11 mouse cellular contexts compared by ENCODE assay signal in genomic region chr10:10737041-10737681, GRCm38 (mm10). TPM values are rescaled to one million over a fixed set of nuclear protein-coding genes. Genes with fewer than 3 reads are reported as not detected.
DNase-seq lines count a peak whose midpoint lies in the region; ATAC-seq and TF ChIP-seq lines count a peak whose summit lies in the region.
"Had no signal": no experiment of that assay in that cellular context is flagged by ENCODE, and none has a peak within 500 bp of the region (broad histone marks: within the 10 kb centered on the region; RNA-seq: fewer than 3 reads in every experiment).

No protein-coding gene starts in this region.

- H3K36me3 ChIP-seq in kidney, embryonic 14.5 days (ENCODE audit: control insufficient read depth, insufficient read depth, low read length), result no peaks in the 10 kb centered on the region
- no peaks in the 10 kb centered on the region for H3K36me3 ChIP-seq in midbrain, embryonic 11.5 days (ENCODE audit: control insufficient read depth, insufficient read depth, low read length)
- H3K36me3 ChIP-seq: heart, embryonic 15.5 days; liver, embryonic 15.5 days had no signal

- ATAC-seq in kidney, embryonic 14.5 days (ENCODE audit: low FRiP score, low TSS enrichment), result peak; percentile 28; the same call in 1 of the 2 replicates
- ATAC-seq in hematopoietic stem cell, adult 5-6 weeks (replicated peaks in 1 of 2; ENCODE audit: insufficient read depth in 1 of 2, low FRiP score in 2 of 2, low TSS enrichment in 1 of 2, low read depth in 1 of 2, poor library complexity in 2 of 2, severe bottlenecking in 2 of 2), result peak; percentile 40 to 50; a peak in 3 of 4 replicates
- ATAC-seq in midbrain, embryonic 11.5 days (ENCODE audit: low FRiP score), result no peak

- no peaks in the 10 kb centered on the region for H3K9me3 ChIP-seq in kidney, embryonic 14.5 days (ENCODE audit: control insufficient read depth, low read length)
- no peaks in the 10 kb centered on the region for H3K9me3 ChIP-seq in midbrain, embryonic 11.5 days (ENCODE audit: control insufficient read depth, low read length)
- H3K9me3 ChIP-seq: heart, embryonic 15.5 days; liver, embryonic 15.5 days had no signal

- H3K9ac ChIP-seq in kidney, embryonic 14.5 days (ENCODE audit: low read depth, low read length), result no peak overlapping the region
- H3K9ac ChIP-seq in midbrain, embryonic 11.5 days (ENCODE audit: low read length), result no peak overlapping the region
- H3K9ac ChIP-seq: heart, embryonic 15.5 days; liver, embryonic 15.5 days had no signal

- H3K4me3 ChIP-seq in kidney, embryonic 14.5 days (ENCODE audit: low read length), result no peak overlapping the region
- no peak overlapping the region for H3K4me3 ChIP-seq in midbrain, embryonic 11.5 days (ENCODE audit: low read depth, low read length)
- H3K4me3 ChIP-seq in cerebellum, adult 2 months (replicated peaks; ENCODE audit: insufficient read depth, low read depth, low read length), result no peak overlapping the region
- H3K4me3 ChIP-seq: heart, embryonic 15.5 days; liver, embryonic 15.5 days had no signal

- no peak for TF ChIP-seq CTCF in cerebellum, adult 2 months (IDR thresholded peaks at IDR 0.05; ENCODE audit: borderline replicate concordance, insufficient read depth, low read depth, low read length)

- no peaks in the 10 kb centered on the region for H3K4me1 ChIP-seq in kidney, embryonic 14.5 days (ENCODE audit: control insufficient read depth, insufficient read depth, low read length)
- H3K4me1 ChIP-seq in midbrain, embryonic 11.5 days (ENCODE audit: control insufficient read depth, insufficient read depth, low read length), result no peaks in the 10 kb centered on the region
- peaks cover 7% of the 10 kb centered on the region; the same call in 1 of the 2 replicates for H3K4me1 ChIP-seq in cerebellum, adult 2 months (ENCODE audit: control insufficient read depth, insufficient read depth, low read length)
- H3K4me1 ChIP-seq: liver, embryonic 15.5 days had no signal

- no peak overlapping the region for H3K4me2 ChIP-seq in kidney, embryonic 14.5 days (replicated peaks; ENCODE audit: low read depth, low read length)
- H3K4me2 ChIP-seq in midbrain, embryonic 11.5 days, result no peak overlapping the region
- H3K4me2 ChIP-seq: heart, embryonic 15.5 days; liver, embryonic 15.5 days had no signal

- no peak for TF ChIP-seq POLR2A in cerebellum, adult 2 months (IDR thresholded peaks at IDR 0.05; ENCODE audit: borderline replicate concordance, insufficient read depth, low read length)

- H3K27me3 ChIP-seq in kidney, embryonic 14.5 days (ENCODE audit: control insufficient read depth, insufficient read depth, low read length), result no peaks in the 10 kb centered on the region
- H3K27me3 ChIP-seq in midbrain, embryonic 11.5 days (ENCODE audit: control insufficient read depth, insufficient read depth, low read length), result no peaks in the 10 kb centered on the region
- H3K27me3 ChIP-seq in cerebellum, adult 2 months (ENCODE audit: control insufficient read depth, insufficient read depth, low read length), result no peaks in the 10 kb centered on the region
- H3K27me3 ChIP-seq: heart, embryonic 15.5 days; liver, embryonic 15.5 days had no signal

- DNase-seq in kidney, adult 11 months, result no peak
- peak; percentile 80 for DNase-seq in brain, adult 2 months (ENCODE audit: low read depth, low spot score)
- peak; percentile 4 for DNase-seq in lung, postnatal 36 days
- no peak for DNase-seq in spleen, postnatal 36 days (ENCODE audit: low spot score in 2 of 2)
- DNase-seq in midbrain, embryonic 11.5 days (ENCODE audit: low spot score, missing footprints), result no peak
- DNase-seq in cerebellum, adult 2 months, result no peak
- DNase-seq: cerebellum, postnatal 36 days had no signal

- 55% methylated on average over 1 of the region's 1 CpGs for WGBS in kidney, embryonic 14.5 days
- WGBS in midbrain, embryonic 11.5 days, result 80% methylated on average over 1 of the region's 1 CpGs
- 14% methylated on average over 1 of the region's 1 CpGs for WGBS in cerebellum, adult 2 months

- H3K27ac ChIP-seq in kidney, embryonic 14.5 days (ENCODE audit: low read depth, low read length), result no peak overlapping the region
- H3K27ac ChIP-seq in midbrain, embryonic 11.5 days (ENCODE audit: low read depth, low read length), result no peak overlapping the region
- H3K27ac ChIP-seq in cerebellum, adult 2 months (ENCODE audit: insufficient read depth, low read length), result no peak overlapping the region
- H3K27ac ChIP-seq: heart, embryonic 15.5 days; liver, embryonic 15.5 days had no signal

RNA-seq across cellular contexts. Expression of gene Gm10944, which starts 56.0 kb away (rescaled TPM):
- not detected in 2 replicates for polyA plus RNA-seq in kidney, embryonic 14.5 days (2014; fragmentation: Nextera tagmentation; extraction: Ambion mirVana)
- total RNA-seq in hematopoietic stem cell, adult 5-6 weeks (2017), result not detected in 2 replicates
- not detected in 2 replicates for polyA plus RNA-seq in midbrain, embryonic 11.5 days (2014; fragmentation: Nextera tagmentation; extraction: Ambion mirVana)
- not detected in 2 replicates for polyA plus RNA-seq in cerebellum, adult 2 months (2012; rRNA removed)
- polyA plus RNA-seq: heart, embryonic 15.5 days; liver, embryonic 15.5 days had no signal

Comparison
In these comparisons a context has a peak if more than half of its experiments do, and no peak if none do; other contexts are left out.
1. DNase-seq: peak in brain, adult 2 months (single experiment) and lung, postnatal 36 days (single experiment); none in kidney, adult 11 months (single experiment), spleen, postnatal 36 days (0 of 2), midbrain, embryonic 11.5 days (single experiment) and cerebellum, adult 2 months (0 of 2).